Mouse (Mus musculus) inflammation-experienced regulatory T-cells, adult 6 months (primary cell): ENCODE results near the gene Gm38393. TPM values are rescaled to one million over a fixed set of nuclear protein-coding genes. Genes with fewer than 3 reads are reported as not detected.

Experiments
- ATAC-seq: one replicate; pipeline ENCODE4 v1.8.0; 2017
- polyA plus RNA-seq, 3 experiments: library from polyadenylated mRNA; unstranded; fragments of 100-300 nt; shearing (Covaris generic); gene quantifications; one replicate each; pipeline ENCODE4 v1.2.1; 2017

Gm38393 gene
- polyA plus RNA-seq = under 1 TPM in 1 of 3 experiments, not detected in 2; 0.08 TPM

GRCm38 (mm10) chr7:60004606-60005330 is at the start of gene Gm38393, which contains the start of gene Snurf:
TSS of gene Gm38393 (minus strand) at chr7:60005064.
TSS of gene Snurf (minus strand) at chr7:60005049.
- ATAC-seq = no peak

GRCm38 (mm10) chr7:60047481-60048201 is 42.8 kb upstream of the Gm38393 start:
- no peak for ATAC-seq

- no peak for ATAC-seq
These were observed 8.3 kb upstream of the Gm38393 start for GRCm38 (mm10) chr7:60013186-60013585.

GRCm38 (mm10) chr7:60007727-60008360 is 3.0 kb upstream of the Gm38393 start:
- ATAC-seq = no peak

GRCm38 (mm10) chr7:60006262-60006661 is 1.4 kb upstream of the Gm38393 start:
- ATAC-seq = no peak

GRCm38 (mm10) chr7:60003921-60004605 is 801 bp downstream of the Gm38393 start:
- no peak for ATAC-seq

- no peak for ATAC-seq
These were observed 1.6 kb downstream of the Gm38393 start for GRCm38 (mm10) chr7:60003006-60003865.

GRCm38 (mm10) chr7:59978646-59979045 is 26.2 kb downstream of the Gm38393 start:
- ATAC-seq = no peak

Other genes with a start within 250 kb of the Gm38393 start
- gene Snurf, start within 50 bp of the Gm38393 start, polyA plus RNA-seq = not detected
- gene Snrpn, start 135.2 kb upstream of the Gm38393 start, polyA plus RNA-seq = not detected